Mouse (Mus musculus): ENCODE results near the gene Fscn1. TPM values are rescaled to one million over a fixed set of nuclear protein-coding genes. Genes with fewer than 3 reads are reported as not detected.

Fscn1 gene
- polyA plus RNA-seq, 1 experiment from 2014 or later: 246 TPM

GRCm38 (mm10) chr5:142989167-142989566 lies 29.0 kb downstream of the Fscn1 start:
- CTCF ChIA-PET: no interaction called here
- no peaks in the 10 kb centered on the region for H3K27me3 ChIP-seq
- no peak for TF ChIP-seq CTCF (IDR thresholded peaks at IDR 0.05)
- in situ Hi-C loops (cut with MboI; ENCODE audit: low pct_unique_long_range_greater_than_20kb): loop anchor here (10.0 kb wide), 1 partner anchor 1636 kb away; no protein-coding TSS in a partner anchor
- DNase-seq (ENCODE audit: low read depth, low spot score) (no peak), ATAC-seq (no peak)
- POLR2A ChIA-PET: interaction anchor here (0.6 kb wide), 1 partner anchor 171 kb away, joined by 4 read pairs; no protein-coding TSS in a partner anchor

DNA sequence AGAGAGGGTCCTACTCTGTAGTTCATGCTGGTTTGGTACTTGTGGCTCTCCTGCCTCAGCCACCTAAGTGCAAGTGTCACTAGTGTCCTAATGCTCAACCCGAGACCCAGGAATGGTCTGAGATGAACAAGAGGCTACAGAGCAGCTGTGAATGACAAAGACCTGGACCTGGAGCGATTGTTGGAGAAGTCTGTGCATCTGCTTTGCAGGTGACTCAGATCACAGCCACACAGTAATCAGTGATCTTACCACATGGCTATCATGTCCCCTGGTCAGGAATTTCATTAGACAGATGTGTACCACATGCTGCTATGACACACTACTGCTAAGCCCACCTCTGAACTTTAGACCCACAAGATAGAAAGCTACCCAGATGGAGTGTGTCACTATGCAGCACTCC lies 34.6 kb downstream of the Fscn1 start:
- no peak for ATAC-seq
- CTCF ChIA-PET: interaction anchor here (1.3 to 1.4 kb wide), 2 partner anchors 17 to 59 kb away, joined by 3 read pairs; no protein-coding TSS in a partner anchor
- TF ChIP-seq CTCF (IDR thresholded peaks at IDR 0.05): no peak
- in situ Hi-C loops (cut with MboI; ENCODE audit: low pct_unique_long_range_greater_than_20kb): no loop called here
- H3K27me3 ChIP-seq: no peaks in the 10 kb centered on the region
- POLR2A ChIA-PET: no interaction called here
- no peak for DNase-seq (ENCODE audit: low read depth, low spot score)

DNA sequence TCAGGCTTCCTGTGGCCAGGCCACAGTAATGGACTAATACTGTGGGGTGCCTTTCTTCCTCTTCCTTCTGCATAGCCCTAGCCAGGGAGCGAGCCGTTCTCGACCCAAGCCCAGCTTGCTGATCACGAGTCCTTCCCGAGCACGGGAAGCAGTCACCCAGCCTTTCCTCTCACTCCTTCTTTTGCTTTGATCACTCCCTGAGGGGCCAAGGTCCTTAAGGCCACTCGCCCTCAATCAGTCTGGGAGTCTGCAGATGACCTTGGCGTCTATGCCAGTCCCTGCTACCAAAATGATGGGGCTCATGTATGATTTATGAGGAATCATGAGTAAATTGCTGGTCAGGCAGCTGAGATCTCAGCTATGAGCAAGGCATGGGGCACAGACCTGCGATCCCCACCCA lies 37.4 kb downstream of the Fscn1 start:
- in situ Hi-C loops (cut with MboI; ENCODE audit: low pct_unique_long_range_greater_than_20kb): no loop called here
- ATAC-seq: no peak
- H3K27me3 ChIP-seq: no peaks in the 10 kb centered on the region
- no peak for DNase-seq (ENCODE audit: low read depth, low spot score)
- TF ChIP-seq CTCF (IDR thresholded peaks at IDR 0.05): no peak
- POLR2A ChIA-PET: interaction anchor here (0.8 kb wide), 1 partner anchor 16 kb away, joined by 3 read pairs; no protein-coding TSS in a partner anchor
- CTCF ChIA-PET: interaction anchor here (1.4 to 2.0 kb wide), 2 partner anchors 14 kb away, joined by 4 to 6 read pairs; no protein-coding TSS in a partner anchor

DNA sequence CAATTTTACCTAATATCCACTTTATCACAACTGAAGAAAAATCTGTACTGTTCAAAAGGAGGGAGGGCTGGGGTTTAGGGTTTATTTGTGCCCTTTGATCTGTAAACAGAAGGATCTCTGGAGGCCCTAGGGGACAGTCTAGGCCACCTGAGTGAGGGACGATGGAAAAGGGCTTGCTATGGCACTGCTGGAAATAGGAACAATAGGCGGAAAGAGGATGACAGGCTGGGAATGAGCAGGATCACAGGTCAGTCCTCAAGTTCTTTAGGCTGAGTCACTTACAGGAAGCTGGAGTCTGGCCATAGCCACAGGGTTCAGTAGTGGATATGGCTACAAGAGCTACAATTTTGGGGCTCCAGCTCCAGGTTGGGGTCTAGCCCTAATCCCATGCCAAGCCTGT lies 38.0 kb downstream of the Fscn1 start:
- no peaks in the 10 kb centered on the region for H3K27me3 ChIP-seq
- ATAC-seq: no peak
- DNase-seq (ENCODE audit: low read depth, low spot score): no peak
- no peak for TF ChIP-seq CTCF (IDR thresholded peaks at IDR 0.05)
- ChIA-PET POLR2A (no interaction called here), CTCF (interaction anchor here (0.9 to 1.4 kb wide), 2 partner anchors 13 to 63 kb away, joined by 3 to 4 read pairs; no protein-coding TSS in a partner anchor)
- in situ Hi-C loops (cut with MboI; ENCODE audit: low pct_unique_long_range_greater_than_20kb): no loop called here

GRCm38 (mm10) chr5:143000091-143000490 lies 39.9 kb downstream of the Fscn1 start:
- ChIA-PET POLR2A (no interaction called here), CTCF (interaction anchor here (0.8 to 1.6 kb wide), 3 partner anchors 12 to 54 kb away, joined by 3 to 6 read pairs (median 4); no protein-coding TSS in a partner anchor)
- in situ Hi-C loops (cut with MboI; ENCODE audit: low pct_unique_long_range_greater_than_20kb): no loop called here
- TF ChIP-seq CTCF (IDR thresholded peaks at IDR 0.05): no peak
- DNase-seq (ENCODE audit: low read depth, low spot score) (no peak), ATAC-seq (no peak)
- no peaks in the 10 kb centered on the region for H3K27me3 ChIP-seq

DNA sequence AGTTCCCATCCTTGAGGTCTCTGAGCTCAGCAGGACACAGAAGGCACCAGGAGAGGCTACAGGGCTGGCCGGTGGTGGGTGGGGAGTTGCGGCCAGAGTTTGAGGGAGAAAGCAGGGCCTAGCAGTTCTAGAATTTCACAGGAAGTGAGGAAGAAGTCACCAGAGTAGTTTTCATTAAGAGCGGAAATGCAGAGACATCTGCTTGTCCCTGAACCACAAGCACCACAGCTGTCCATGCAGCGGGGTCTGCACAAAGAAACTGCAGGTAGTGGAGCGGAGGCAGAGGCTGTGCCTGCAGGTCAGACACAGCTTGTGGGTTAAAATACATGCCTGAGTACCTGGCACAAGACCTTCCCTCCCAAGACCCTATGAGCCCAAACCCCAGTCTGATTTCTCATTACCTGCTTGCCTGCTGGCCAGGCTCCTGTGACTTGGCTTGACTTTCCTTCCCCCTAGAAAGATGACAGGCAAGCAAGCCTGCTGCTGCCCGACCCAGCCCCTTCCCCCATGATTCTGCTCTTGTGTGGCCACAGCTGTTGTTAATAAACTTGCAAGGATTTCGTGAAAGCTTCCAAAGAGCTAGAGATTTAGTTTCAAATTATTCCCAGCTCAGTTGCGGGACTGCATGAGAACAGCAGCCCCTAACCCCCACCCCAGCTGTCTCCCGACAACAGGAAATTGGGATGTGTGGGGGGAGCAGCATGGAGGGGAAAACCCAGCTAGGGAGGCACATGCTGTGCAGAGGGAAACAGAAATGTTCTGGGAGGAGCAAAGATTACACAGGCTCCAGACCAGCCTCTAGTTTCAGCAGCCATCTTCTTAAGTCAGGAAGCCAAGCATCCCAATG lies 40.7 kb downstream of the Fscn1 start:
- DNase-seq (ENCODE audit: low read depth, low spot score) (no peak), ATAC-seq (no peak)
- in situ Hi-C loops (cut with MboI; ENCODE audit: low pct_unique_long_range_greater_than_20kb): no loop called here
- CTCF ChIA-PET: interaction anchor here (0.8 to 1.6 kb wide), 4 partner anchors 9 to 53 kb away, joined by 3 to 6 read pairs (median 4); no protein-coding TSS in a partner anchor
- H3K27me3 ChIP-seq: no peaks in the 10 kb centered on the region
- TF ChIP-seq CTCF (IDR thresholded peaks at IDR 0.05): no peak
- POLR2A ChIA-PET: interaction anchor here (0.9 kb wide), 1 partner anchor 13 kb away, joined by 4 read pairs; no protein-coding TSS in a partner anchor

DNA sequence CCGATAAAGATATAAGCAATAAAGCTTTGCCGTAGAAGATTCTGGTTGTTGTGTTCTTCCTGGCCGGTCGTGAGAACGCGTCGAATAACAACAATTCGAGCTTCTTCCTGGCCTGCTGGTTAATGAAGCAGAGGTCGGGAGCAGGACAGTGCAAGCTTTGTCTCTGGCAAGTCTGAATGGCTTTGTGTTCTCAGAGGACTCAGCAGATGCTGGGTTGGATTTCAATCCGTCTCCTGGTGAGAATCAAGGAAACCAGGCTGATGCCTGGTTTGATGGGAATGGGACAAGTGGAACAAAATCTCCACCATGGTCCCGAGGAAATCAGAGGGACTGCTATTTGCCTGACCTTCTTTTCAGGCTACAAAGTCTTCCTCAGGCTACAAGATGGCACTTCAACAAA lies 49.2 kb downstream of the Fscn1 start:
- in situ Hi-C loops (cut with MboI; ENCODE audit: low pct_unique_long_range_greater_than_20kb): no loop called here
- CTCF ChIA-PET: interaction anchor here (1.0 kb wide), 1 partner anchor 8 kb away, joined by 3 read pairs; no protein-coding TSS in a partner anchor
- TF ChIP-seq CTCF (IDR thresholded peaks at IDR 0.05): no peak
- ATAC-seq (no peak), DNase-seq (ENCODE audit: low read depth, low spot score) (no peak)
- POLR2A ChIA-PET: no interaction called here
- no peaks in the 10 kb centered on the region for H3K27me3 ChIP-seq

GRCm38 (mm10) chr5:143017401-143017800 lies 57.3 kb downstream of the Fscn1 start:
- CTCF ChIA-PET: interaction anchor here (1.0 to 2.8 kb wide), 3 partner anchors 10 to 33 kb away, joined by 3 to 8 read pairs (median 4); no protein-coding TSS in a partner anchor
- DNase-seq (ENCODE audit: low read depth, low spot score) (no peak), ATAC-seq (no peak)
- TF ChIP-seq CTCF (IDR thresholded peaks at IDR 0.05): no peak
- POLR2A ChIA-PET: interaction anchor here (0.6 kb wide), 2 partner anchors 29 to 1167 kb away, joined by 4 read pairs; no protein-coding TSS in a partner anchor
- no peaks in the 10 kb centered on the region for H3K27me3 ChIP-seq
- in situ Hi-C loops (cut with MboI; ENCODE audit: low pct_unique_long_range_greater_than_20kb): no loop called here

Other genes with a start within 250 kb of the Fscn1 start
- 116 TPM for gene Tnrc18, start 142.7 kb upstream of the Fscn1 start, polyA plus RNA-seq (2021)
- 11.1 TPM for gene Fbxl18, start 64.9 kb upstream of the Fscn1 start, polyA plus RNA-seq (2021)
- 2,926 TPM for gene Actb, start 53.6 kb upstream of the Fscn1 start, polyA plus RNA-seq (2021)
- gene Rnf216, start 152.7 kb downstream of the Fscn1 start, polyA plus RNA-seq (2021): 48.0 TPM
- gene Olfr718-ps1, start 187.2 kb downstream of the Fscn1 start, polyA plus RNA-seq (2021): 0.01 TPM
- gene Rbak, start 220.4 kb downstream of the Fscn1 start, polyA plus RNA-seq (2021): 13.5 TPM
- not detected for gene Spdye4b, start 220.7 kb downstream of the Fscn1 start, polyA plus RNA-seq (2021)

Measured in Patski (cell line).